Mouse (Mus musculus): ENCODE results near the gene Mtus2. TPM values are rescaled to one million over a fixed set of nuclear protein-coding genes. Genes with fewer than 3 reads are reported as not detected.
A peak's percentile ranks its signal among the peaks of the same experiment; 100 is the strongest.

Gene Mtus2
- polyA plus RNA-seq, 1 experiment: 1.7 TPM

- Histone ChIP-seq H3K27ac (ENCODE audit: insufficient read depth, low read depth, low read length) (no peak overlapping the region), H3K4me3 (ENCODE audit: insufficient read depth, low read length) (no peak overlapping the region), H3K4me1 (ENCODE audit: control insufficient read depth, insufficient read depth, low read length) (peaks cover 20% of the 10 kb centered on the region)
- TF ChIP-seq POLR2A (IDR thresholded peaks at IDR 0.05; ENCODE audit: borderline replicate concordance, low read depth, low read length) (no peak), CTCF (IDR thresholded peaks at IDR 0.05; ENCODE audit: low read depth, low read length) (no peak)
Measured at GRCm38 (mm10) chr5:148359131-148359530, 402.0 kb downstream of the Mtus2 start.

GRCm38 (mm10) chr5:148360922-148361758 is 404.0 kb downstream of the Mtus2 start:
- no peak overlapping the region for H3K27ac ChIP-seq (ENCODE audit: insufficient read depth, low read depth, low read length)
- TF ChIP-seq CTCF (IDR thresholded peaks at IDR 0.05; ENCODE audit: low read depth, low read length) (no peak), POLR2A (IDR thresholded peaks at IDR 0.05; ENCODE audit: borderline replicate concordance, low read depth, low read length) (no peak)
- H3K4me1 ChIP-seq (ENCODE audit: control insufficient read depth, insufficient read depth, low read length): peaks cover 17% of the 10 kb centered on the region
- H3K4me3 ChIP-seq (ENCODE audit: insufficient read depth, low read length): no peak overlapping the region

- Histone ChIP-seq H3K27ac (ENCODE audit: insufficient read depth, low read depth, low read length) (no peak overlapping the region), H3K4me1 (ENCODE audit: control insufficient read depth, insufficient read depth, low read length) (peaks cover 15% of the 10 kb centered on the region), H3K4me3 (ENCODE audit: insufficient read depth, low read length) (no peak overlapping the region)
- TF ChIP-seq CTCF (IDR thresholded peaks at IDR 0.05; ENCODE audit: low read depth, low read length) (no peak), POLR2A (IDR thresholded peaks at IDR 0.05; ENCODE audit: borderline replicate concordance, low read depth, low read length) (no peak)
Measured at GRCm38 (mm10) chr5:148361759-148362010, 404.6 kb downstream of the Mtus2 start.

- no peak for TF ChIP-seq CTCF (IDR thresholded peaks at IDR 0.05; ENCODE audit: low read depth, low read length)
- TF ChIP-seq POLR2A (IDR thresholded peaks at IDR 0.05; ENCODE audit: borderline replicate concordance, low read depth, low read length): no peak
- H3K4me3 ChIP-seq (ENCODE audit: insufficient read depth, low read length): no peak overlapping the region
- no peak overlapping the region for H3K27ac ChIP-seq (ENCODE audit: insufficient read depth, low read depth, low read length)
- H3K4me1 ChIP-seq (ENCODE audit: control insufficient read depth, insufficient read depth, low read length): peaks cover 15% of the 10 kb centered on the region
Measured at GRCm38 (mm10) chr5:148362296-148362695, 405.2 kb downstream of the Mtus2 start.

GRCm38 (mm10) chr5:148363441-148364113 is 406.5 kb downstream of the Mtus2 start:
- Histone ChIP-seq H3K27ac (ENCODE audit: insufficient read depth, low read depth, low read length) (0 out of 2 replicates have a peak overlapping the region, but pooled peaks have one; percentile 1), H3K4me1 (ENCODE audit: control insufficient read depth, insufficient read depth, low read length) (peaks cover 15% of the 10 kb centered on the region), H3K4me3 (ENCODE audit: insufficient read depth, low read length) (no peak overlapping the region)
- TF ChIP-seq POLR2A (IDR thresholded peaks at IDR 0.05; ENCODE audit: borderline replicate concordance, low read depth, low read length): no peak
- no peak for TF ChIP-seq CTCF (IDR thresholded peaks at IDR 0.05; ENCODE audit: low read depth, low read length)

Other genes with a start within 250 kb of the Mtus2 start
- gene Flt1, start 231.3 kb upstream of the Mtus2 start, polyA plus RNA-seq (2012; ENCODE audit: insufficient read depth, insufficient read length, missing spikeins): 0.19 and 0.21 TPM in 2 replicates
- gene Pomp, start 96.9 kb upstream of the Mtus2 start, polyA plus RNA-seq (2012; ENCODE audit: insufficient read depth, insufficient read length, missing spikeins): 312 and 343 TPM in 2 replicates
- gene Slc46a3, start 62.5 kb upstream of the Mtus2 start, polyA plus RNA-seq (2012; ENCODE audit: insufficient read depth, insufficient read length, missing spikeins): 172 and 173 TPM in 2 replicates

All from bone marrow macrophage, adult 2 months (primary cell).